Mouse (Mus musculus): Measurements from ENCODE around the gene Mlycd.
"Not testable (repeated sequence)": the region's sequence is repeated elsewhere in the genome, so short reads cannot be mapped to it uniquely, and the experiment has no call there.

Mlycd gene

GRCm38 (mm10) chr8:119394524-119395026, at the start of gene Mlycd:
TSS of gene Mlycd (plus strand) at chr8:119394878.
- DNase-seq: peak; percentile 93 to 96

GRCm38 (mm10) chr8:119345029-119345682, 49.5 kb upstream of the Mlycd start:
- no peak for DNase-seq

- no peak for DNase-seq
Observed at GRCm38 (mm10) chr8:119345683-119346075, 49.0 kb upstream of the Mlycd start.

- DNase-seq: no peak
Observed at GRCm38 (mm10) chr8:119351647-119352046, 43.0 kb upstream of the Mlycd start.

- no peak for DNase-seq
Observed at GRCm38 (mm10) chr8:119352977-119353658, 41.6 kb upstream of the Mlycd start.

DNA sequence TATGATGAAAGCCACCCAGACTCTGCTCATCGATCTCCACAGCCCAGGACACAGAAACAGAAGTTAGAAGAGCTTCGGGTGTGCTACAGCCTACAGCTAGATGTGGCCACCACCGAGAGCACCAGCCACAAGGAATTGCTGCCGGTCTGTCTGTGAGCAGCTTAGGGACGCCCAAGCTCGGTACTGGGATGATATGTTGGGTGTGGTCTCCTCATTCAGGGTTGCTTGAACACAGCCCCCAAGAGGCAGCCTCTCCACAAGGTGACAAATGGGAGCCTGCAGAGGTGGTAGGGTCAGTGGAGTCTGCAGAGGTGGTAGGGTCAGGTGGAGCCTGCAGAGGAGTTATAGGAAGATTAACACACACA, 41.0 kb upstream of the Mlycd start:
- no peak for DNase-seq

- DNase-seq: not testable (repeated sequence)
Observed at GRCm38 (mm10) chr8:119356631-119357030, 38.0 kb upstream of the Mlycd start.

- no peak for DNase-seq
Observed at GRCm38 (mm10) chr8:119358175-119358574, 36.5 kb upstream of the Mlycd start.

- peak; percentile 44 to 58 for DNase-seq
Observed at GRCm38 (mm10) chr8:119358836-119359235, 35.8 kb upstream of the Mlycd start.

DNA sequence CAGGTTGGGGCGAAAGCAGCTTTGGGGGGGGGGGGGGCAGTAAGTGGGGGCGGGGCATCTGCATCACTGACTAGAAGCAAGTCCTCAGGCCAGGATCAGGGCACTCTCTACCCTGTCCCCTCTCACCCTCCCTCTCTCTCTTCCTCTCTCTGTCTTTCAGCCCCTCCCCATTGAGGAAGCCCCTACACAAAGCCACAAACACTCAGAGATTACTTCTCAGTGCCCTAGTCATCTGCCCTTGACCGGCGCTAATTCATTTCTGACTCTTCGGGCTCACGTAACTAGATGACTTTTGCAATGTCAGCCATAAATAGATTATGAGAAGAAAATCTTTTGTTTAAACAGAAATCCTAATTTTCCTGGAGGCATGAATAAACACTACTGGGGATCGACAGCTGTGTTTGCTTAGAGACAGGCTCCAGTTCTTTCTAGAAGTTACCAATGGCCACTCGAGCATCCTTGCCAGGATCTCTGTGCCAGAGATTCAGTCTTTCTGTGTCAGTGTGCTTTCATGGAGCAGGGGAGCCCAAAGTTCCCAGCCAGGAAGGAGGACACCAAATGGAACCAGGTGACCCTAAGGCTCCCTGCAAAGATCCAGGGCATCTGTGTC, 33.9 kb upstream of the Mlycd start:
- peak in 1 of 2 experiments; percentile 14 for DNase-seq

DNA sequence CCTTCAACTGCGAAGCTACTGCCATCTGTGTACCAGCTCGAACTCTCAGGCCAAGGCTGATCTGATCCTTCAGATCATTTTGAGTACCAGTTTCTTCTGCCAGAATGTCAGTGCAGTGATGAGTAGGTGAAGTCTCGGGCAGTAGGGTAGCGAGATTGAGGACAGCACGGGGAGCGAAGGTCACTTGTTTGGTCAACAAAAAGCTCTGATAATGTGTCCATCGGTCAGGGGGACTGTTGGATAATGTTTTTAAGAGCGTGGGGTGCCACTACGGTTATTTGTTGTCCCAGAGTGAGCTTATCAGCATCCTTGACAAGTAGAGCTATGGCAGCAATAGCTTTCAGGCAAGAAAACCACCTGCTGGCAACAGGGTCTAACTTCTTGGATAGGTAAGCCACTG, 20.0 kb upstream of the Mlycd start:
- DNase-seq: not testable (repeated sequence)

GRCm38 (mm10) chr8:119378476-119378875, 16.2 kb upstream of the Mlycd start:
- no peak for DNase-seq

DNA sequence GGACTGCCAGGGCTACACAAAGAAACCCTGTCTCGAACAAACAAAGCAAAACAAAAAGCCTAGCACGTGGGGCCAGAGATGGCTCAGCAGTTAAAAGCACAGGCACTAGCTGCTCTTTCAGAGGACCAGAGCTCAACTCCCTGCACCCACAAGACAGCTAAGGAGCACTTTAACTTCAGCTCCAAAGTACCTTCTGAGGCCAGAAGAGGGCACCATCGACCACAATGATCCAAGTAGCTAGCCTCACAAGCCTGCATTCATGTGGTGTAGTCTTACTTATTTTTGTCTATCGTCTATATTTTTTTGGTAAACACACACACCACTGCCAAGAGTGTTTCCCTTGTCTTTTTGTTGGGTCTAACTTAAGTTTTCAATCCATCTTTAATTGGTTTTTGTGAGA, 14.1 kb upstream of the Mlycd start:
- peak; percentile 17 to 25 for DNase-seq

- peak; percentile 31 to 68 for DNase-seq
Observed at GRCm38 (mm10) chr8:119384478-119384877, 10.2 kb upstream of the Mlycd start.

DNA sequence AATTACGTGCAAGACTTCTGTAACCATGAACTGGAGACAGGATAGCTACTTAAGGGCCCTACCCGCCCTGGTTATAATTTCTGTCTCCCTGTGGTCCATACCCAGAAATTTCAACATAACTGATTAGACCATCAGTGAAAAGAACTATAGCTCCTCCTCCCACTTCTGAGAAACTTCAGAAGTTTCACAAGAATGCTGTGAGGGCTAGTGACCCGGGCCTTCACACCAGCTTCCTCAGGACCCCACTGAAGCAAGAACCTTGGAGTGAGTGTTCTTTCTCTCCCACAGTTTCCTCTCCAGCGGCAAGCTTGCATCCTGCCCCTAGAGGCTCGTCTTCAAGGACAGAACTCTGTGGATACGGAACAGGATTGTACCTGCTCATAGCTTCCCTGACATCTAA, 8.8 kb upstream of the Mlycd start:
- DNase-seq: no peak

DNA sequence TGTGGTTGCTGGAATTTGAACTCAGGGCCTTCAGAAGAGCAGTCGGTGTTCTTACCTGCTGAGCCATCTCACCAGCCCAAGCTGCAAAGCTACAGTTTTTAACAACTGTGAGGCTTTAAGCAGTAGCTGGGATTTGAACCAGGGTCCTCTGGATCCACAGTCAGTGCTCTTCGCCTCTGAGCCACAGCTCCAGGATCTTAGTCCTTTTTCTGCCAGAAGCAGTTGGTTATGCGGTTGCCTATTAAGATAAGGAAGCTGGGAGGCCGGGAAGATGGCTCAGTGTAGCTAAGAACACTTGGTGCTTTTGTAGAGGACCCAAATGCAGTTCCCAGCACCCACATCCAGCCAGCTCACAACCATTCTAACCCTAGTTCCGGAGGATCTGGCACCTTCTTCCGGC, 7.7 kb upstream of the Mlycd start:
- no peak for DNase-seq

DNA sequence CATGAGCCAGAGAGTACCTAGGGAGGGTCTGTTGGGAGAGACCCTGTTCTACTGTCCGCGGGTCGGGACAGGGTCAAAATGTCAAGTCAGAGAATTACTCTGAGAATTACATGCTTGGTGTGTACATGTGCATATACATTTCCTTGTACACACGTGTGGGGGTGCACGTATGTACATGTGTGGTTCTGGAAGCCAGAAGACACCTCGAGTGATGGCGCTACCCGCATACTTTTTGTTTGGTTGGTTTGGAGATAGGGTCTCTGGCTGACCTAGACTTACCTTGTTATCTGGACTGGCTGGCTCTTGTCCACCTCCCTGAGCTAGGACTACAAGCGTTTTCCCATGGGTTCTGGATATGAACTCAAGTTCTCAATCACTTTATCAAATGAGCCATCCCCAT, 581 bp upstream of the Mlycd start:
- no peak for DNase-seq

DNA sequence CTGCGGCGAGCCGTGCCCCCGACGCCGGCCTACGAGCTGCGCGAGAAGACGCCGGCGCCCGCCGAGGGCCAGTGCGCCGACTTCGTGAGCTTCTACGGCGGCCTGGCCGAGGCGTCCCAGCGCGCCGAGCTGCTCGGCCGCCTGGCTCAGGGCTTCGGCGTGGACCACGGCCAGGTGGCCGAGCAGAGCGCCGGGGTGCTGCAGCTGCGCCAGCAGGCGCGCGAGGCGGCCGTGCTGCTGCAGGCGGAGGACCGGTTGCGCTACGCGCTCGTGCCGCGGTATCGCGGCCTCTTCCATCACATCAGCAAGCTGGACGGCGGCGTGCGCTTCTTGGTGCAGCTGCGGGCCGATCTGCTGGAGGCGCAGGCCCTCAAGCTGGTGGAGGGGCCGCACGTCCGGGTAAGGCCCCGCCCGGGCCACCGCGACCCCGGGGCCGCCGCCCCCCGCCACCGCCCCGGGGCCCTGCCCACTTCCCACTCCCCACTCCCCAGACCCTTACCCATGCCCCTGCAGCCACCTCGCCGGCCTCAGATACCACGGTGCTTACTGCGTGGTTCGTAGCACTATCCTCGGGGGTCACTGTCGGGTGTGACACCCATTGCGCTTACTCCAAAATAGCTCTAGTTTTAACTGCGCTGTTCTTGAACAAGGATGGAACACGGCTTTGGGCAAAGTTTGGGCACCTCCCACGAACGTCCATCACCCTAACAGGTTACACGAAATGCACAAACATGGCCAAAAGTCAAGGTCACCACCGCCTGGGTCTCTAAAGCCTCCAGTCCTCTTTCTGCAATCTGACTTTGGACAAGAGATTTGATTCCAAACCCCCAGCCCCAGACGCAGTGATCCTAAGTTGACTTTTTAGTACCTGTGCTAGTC, 633 bp downstream of the Mlycd start:
- DNase-seq: no peak

DNA sequence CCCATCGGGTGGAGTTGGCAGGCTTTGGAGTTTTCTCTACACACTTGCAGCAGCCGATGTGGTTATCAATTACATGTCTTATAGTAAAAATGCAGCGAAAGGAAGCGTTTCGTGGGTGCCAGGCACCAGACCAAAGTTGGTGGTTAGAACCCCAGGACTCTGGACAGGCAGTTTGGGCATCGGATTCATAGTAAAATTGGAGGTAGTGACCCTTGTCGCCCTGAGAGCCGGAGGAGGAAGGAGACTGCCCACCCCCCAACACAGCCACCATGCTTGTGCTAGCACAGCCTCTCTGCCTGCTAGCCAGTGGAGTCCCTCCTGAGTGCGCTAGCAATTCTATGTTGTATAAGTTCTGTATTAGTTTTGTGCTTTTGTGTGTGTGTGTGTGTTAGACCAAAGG, 3.9 kb downstream of the Mlycd start:
- DNase-seq: no peak

DNA sequence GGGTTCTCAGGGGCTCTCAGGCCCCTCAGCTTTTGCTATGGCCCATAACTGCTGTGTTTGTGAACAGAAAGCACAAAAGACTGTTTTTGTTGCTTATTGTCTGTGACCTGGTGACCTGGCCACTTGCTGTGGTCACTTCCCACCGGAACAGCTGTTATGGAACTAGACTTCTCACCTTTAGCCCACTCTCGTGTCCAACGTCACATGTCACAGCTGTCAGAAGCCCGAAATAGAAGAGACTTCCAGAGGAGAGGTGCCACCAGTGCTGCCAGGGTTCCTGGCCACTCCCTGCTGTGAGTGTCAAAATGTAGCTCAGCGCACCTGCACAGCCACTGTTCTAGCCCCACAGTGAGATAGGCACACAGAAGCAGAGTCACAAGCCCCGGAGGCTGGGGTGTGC, 4.6 kb downstream of the Mlycd start:
- no peak for DNase-seq

GRCm38 (mm10) chr8:119400122-119400671, 5.5 kb downstream of the Mlycd start:
- DNase-seq: no peak

GRCm38 (mm10) chr8:119400904-119401303, 6.2 kb downstream of the Mlycd start:
- DNase-seq: no peak

- no peak for DNase-seq
Observed at GRCm38 (mm10) chr8:119403912-119404311, 9.2 kb downstream of the Mlycd start.
